Mouse (Mus musculus) retina, postnatal 1 day (tissue): Measurements from ENCODE around the gene Elmsan1.

Source experiments
- DNase-seq: peaks from one replicate; pipeline ENCODE4 v3.0.0-alpha.2; 2012

The Elmsan1 gene

DNA sequence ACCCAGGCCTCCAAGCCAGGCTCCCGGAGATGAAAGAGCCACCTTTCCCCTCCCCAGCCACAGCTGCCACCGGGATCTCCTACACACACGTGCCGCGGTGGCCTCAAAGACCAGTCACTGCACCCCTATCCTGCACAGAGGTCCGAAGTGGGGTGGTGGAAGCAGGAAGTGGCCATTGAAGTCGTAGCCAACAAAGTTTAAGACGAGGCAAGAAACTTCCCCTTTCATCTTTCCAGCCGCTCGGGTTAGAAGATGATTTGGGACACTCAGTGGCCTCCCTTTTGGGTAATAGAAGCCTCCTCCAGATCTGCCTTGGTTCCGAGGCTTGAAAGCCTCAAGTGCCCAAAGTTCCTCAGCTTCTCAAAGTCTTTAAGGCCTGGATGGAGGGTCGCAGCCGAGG lies 26.4 kb downstream of the Elmsan1 start:
- DNase-seq, result no peak

DNA sequence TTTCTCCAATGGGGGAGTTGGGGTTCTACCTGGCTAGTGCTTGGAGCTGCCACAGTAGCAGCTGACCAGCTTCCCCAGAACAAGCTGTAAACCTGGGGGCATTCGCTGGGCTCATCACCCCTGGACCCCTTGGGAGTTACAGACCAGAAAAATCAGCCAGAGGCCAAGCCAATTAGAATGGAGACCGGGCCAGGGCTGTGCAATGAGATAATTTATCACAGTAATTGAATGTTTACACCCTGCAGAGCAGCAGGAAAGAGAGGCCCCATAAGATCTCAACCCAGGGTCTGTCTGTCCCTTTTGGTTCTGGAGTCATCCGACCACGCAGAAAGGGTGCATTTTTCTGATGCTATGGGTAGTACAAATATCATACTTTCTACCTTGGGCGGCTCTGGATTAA lies 26.9 kb downstream of the Elmsan1 start:
- DNase-seq, result no peak

DNA sequence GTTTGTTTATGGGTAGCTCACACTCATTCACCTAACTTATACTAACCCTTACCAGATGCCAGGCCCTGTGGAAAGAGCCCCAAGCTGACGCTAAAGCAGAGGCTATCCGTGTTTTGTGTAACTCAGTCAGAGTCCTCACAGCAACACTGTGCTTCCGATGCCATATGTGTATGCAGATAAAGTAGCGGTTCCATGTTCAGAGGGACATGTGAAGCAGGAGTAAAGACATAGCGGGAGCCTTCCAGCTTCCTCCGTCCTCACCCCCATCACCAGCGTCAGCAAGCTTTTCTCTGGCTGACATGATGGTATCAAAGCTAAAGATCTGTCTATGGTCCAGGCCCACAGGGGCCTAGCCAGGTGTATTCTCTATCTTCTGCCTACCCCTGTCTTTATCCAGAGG lies 27.5 kb downstream of the Elmsan1 start:
- DNase-seq, result no peak

DNA sequence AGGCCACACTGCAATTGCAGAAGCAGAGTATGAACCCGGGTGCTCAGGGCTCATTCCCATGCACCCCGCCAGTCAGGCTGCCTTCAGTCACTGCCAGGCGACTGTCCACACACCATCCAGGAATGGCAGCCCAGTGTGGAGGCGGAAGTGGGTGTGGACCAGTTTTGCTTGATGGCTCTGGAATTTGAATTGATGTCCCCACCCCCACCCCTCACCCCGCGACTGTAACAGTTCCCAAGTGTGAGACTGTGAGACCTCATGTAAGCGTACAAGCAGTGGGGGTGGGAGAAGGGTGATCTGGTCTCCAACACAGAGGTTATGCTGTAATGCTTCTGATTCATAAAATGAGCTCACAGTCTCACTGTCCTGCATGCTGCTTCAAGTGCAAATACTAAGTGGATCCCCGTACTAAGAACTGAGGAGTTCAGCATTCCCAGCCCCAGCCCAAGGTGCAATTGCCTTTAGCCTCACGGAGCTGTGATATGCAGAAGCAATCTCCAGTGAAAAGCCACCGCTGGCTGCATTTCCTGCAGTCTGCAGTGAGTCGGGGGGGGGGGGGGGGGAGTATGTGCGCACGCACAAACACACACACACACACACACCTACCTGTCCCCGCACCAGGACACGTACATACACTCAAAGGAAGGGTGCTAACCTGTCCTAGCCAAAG lies 28.4 kb downstream of the Elmsan1 start:
- DNase-seq, result no peak

DNA sequence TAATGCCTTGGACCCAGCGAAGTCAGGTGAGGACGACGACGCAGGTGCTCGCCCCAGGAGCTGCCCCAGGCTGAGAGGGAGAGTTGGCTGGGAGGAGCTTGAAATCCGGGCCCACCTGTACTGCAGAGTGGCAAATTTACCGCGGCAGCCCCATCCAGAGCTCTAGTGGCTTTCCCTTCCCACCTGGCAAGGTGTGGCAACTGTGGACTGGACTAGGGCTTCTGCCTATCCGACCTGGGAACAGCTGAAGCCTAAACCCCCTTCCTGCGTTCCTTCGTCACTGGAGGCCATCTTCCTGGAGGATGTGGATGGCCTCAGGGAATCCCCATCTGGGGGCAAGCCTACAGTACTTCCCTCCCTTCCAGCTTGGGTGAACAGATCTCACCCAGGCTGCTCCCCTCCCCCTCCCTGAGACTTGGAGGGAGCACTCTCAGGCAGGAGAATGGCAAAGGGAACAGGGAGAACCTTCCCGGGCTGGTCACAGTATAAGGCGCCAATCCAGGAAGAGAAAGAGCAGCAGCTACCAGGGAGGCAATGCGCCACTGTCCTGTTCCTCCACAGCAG lies 29.7 kb downstream of the Elmsan1 start:
- DNase-seq, result no peak

DNA sequence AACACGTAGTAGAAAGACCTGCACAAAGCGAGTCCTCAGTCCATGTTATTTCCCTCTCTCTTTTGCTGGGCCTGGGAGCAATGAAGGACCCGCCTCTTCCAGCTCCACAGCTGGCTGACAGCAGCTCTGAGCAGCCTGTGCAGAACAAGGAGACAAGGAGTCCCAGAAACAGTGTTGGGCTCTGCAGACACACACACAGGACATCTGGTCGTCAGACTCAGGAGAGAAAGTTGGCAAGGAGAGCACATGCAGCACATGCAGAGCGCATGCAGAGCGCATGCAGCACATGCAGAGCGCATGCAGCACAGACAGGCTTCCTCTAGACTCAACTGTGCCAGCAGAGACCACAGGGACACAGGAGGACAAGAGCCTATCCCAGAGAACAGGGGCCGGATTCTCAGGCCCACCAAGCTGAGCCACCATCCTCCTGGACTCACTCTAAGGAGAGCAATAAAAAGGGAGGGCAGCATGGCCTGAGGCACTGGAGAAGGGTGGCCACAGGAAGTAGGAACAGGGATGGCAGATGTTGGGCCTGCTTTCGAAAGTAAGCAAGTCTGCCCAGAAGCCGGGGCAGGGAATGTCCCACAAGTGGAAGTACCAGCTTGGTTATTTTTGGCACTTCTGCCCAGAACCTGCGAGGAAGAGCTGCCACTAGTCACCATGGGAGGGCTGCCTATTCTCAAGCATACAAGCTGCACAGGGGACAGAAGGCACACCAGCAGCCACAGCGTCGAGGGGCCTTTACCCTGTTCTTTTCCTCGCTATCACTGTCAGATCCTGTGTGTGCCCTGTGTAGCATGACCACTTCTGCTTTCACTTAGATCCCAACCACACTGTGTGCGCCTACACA lies 30.7 kb downstream of the Elmsan1 start:
- DNase-seq, result no peak

DNA sequence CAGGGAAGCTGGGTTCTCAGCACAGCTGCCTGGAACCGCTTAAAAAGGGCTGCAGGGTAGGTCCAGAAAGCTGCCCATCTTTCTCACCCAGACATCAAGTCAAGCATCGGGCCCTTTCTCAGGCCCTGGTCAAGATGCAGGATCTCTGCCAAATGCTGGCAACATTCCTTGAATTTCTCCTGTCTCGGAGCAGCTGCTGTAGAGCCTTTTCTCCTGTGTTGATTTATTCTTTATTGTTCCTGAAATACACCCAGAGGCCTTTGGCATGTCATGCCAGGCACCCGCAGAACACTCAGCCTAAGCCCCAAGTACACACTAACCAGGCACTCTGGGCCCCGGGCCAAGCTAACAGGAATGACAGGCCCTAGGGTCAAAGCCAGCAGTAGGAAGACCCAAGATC lies 31.7 kb downstream of the Elmsan1 start:
- no peak for DNase-seq

DNA sequence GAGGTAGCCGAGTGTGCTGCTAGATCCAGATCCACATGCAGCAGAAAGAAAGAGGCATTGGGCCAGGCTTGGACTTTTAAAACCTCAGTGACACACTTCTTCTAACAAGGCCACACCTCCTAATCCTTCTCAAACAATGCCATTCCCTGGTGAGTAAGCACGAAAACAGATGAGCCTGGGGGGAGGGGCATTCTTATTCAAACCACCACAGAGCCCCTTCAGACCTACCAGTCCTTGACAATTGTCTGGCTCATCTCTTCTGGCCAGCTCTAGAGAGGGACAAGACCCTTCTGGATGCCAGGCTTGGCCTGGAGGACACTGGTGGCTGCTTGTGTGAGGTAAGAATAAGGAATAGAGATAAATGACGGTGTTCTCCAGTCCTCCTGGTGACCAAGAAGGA lies 32.1 kb downstream of the Elmsan1 start:
- DNase-seq, result peak; percentile 42

DNA sequence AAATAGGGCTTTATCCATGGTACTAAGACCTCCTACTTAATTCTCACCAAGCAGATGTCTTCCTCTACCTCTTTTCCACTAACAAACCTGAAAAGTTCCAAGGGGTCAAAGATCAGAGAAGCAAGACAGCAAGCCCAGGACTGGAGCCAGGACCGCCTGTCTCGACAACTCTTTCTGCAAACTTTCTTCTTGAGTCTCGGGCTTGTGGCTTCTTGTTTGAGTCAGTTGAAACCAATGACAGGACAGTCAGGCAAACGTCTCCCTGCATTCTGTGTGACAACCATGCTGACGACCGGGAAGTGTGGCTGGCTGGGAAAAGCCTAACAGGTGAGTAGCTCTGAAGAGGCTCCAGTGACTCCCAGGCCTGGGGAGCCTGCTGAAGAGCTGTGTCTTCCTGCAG lies 33.1 kb downstream of the Elmsan1 start:
- no peak for DNase-seq

DNA sequence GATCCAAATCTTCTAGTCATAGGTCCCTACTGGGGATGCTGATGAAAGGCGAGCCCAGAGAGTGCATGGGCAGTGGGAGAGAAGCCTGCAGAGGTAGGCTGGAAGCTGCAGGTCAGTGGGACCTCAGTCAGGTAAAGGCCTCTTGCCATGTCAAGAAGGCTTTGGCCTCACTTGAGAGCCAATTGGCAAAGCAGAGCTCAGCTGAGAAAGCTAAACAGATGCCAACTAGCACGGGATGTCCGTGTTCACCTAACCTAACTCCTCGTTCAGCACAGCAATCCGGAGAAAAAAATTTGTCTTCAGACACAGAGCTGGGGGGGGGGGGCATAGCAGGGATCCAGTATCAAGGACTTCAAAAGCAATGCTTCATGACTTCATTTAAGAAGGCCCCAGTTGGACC lies 33.7 kb downstream of the Elmsan1 start:
- no peak for DNase-seq

DNA sequence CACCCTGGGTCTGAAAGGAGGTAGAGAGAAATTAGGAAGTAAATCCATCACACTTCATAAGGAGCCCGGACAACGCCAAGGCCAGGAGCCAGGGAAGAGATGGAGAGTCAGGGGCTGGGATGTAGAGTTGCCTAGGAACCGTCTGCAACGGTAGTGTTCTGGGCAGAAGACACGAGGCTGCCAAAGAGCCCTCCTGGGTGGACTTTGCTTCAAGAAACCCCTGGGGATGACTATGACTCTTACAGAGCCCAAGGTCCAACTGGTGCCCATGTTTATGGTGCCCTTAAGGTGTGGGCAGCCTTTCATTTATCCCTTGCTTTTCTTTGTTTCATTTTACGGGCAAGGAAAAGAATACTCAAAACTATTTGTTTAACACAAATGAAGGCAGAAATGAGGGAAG lies 36.7 kb downstream of the Elmsan1 start:
- no peak for DNase-seq

DNA sequence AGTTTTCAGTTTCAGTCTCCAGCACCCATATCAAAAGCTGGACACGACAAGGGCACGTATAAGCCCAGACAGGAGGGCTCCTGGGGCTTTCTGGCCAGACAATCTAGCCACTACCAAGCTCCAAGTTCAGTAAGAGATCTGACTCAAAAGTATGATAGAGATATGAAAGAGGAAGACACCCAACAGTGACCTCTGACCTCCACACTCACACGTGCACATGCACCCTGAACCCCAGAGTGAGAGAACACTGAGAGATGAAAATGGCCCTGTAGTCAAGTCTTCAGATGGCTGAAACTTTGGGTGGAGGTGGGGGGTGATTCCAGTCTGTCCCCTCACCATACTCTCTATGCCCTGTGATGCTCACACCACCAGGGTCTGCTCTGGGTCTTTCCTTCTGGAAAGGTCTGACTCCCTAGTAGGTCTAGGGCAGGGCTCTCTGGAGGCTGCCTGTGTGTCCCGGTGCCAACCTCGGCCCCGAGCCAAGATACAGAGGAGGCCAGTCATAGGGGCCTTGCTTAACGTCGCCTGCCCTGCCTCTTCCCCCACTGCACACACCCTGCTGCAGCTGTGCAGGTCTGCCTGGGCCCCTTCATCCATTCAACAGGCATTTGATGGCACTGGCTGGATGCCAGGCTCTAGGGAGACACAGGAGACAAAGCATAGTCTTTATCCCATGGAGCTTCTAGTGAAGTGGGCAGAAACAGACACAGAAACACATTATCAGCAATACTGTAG lies 37.8 kb downstream of the Elmsan1 start:
- peak; percentile 92 for DNase-seq

DNA sequence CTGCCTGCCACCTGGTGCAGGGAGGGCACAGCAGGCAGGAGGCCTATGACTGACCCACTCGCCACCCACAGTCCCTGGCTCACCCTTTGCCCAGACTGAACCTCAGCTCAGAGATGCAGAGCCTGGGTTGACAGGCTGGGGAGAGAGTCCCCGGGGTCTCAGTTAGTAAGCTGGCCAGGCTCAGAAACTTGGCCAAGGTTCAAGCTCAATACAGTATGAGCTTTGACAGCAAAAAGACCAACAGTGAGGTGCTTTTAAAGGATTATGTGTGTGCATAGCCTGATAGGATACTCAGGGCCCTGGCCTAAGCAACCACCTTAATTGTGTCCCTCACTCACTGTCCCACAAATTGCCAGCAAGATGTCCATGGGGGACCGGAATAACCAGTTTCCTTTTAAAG lies 38.6 kb downstream of the Elmsan1 start:
- DNase-seq, result peak; percentile 36

DNA sequence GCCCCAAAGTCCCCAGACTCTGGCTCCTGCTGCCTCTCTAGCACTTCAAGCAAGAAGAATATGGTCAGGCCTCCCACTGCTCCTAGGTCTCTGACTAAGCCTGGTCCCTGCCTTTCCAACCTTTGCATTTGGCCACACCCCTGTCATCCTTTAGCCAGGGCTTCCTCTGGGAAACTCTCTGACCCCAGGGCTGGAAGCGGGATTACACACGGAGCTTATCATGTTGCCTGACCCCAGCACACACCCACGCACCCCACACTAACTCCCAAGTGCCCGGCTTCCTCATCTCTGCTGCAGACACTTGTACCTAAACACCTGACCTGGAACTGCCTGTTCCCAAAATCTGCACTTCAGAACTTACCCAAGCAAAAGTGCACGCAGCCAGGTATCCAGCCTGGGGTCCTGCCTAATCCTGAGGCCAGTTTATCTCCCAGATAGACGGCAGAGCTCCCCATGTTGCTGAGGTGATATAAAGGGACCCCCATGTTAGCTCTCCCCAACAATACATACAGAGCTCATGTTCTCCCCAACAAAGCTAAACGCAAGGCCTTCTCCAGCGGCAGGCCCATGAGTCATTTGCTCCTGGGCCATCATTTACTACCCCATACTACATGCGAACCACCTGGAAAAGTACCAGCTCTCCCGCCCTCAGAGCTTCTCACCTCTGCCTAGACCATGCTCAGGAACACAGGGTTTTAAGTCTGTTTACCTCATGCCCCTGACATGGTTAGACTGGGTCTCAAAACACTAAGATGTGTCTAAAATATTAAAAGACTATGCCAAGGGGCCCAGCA lies 39.8 kb downstream of the Elmsan1 start:
- no peak for DNase-seq

DNA sequence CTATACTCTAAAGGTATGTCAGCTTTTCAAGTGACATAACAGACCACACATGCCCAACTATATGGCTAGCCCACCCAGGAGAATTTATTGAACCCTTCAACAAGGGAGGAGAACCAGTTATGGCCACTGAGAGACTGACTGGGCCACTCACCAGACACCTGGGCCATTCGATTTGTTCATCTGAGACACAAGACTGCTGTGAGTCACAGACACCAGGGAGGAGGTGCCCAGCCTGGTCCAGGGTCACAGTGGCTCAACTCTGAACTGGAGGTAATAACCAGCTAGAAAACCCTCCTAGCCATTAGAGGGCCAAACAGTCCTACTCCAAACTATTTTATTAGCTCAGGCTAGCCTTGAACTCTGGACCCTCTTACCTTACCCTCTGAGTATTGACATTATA lies 40.6 kb downstream of the Elmsan1 start:
- no peak for DNase-seq

DNA sequence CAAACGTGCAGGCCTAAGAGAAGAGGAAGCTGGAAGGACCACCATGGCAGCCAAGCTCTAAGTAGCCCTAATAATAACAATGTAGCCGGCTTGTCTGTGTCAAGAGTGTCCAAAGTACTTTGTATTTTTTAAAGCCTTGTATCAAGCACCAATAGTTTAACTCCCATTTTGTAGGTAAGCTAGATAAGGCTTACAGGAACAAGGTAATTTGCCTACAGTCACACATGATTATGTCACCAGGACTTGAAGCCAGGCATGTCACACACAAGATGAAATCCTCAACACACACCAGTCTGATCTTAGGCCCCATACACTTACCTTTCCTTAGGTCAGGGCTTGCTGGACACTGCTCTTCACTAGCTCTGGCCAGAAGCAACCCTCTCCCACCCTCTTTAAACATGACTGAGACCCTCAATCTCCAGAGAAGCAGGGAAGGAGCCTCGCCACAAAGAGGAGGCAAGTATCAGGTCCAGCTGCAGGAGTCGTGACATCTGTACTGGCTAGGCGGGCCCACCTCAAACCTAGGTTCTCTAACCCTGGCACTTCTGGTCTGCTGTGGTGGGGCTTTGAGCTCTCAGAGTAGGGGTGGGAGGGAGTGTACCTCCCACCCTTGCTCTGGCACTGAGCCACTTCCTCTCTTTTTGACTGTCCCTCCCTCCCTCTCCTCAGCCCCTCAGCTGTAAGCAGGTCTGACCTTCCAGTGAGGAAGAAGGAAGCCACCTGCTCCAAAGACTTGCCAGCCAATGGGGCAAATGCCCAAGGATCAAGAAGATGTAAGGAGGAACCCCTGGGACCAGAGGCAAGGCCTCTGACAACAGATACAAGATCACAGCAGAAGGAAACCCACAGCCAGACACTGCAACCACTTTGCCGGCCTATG lies 41.6 kb downstream of the Elmsan1 start:
- peak; percentile 61 for DNase-seq

DNA sequence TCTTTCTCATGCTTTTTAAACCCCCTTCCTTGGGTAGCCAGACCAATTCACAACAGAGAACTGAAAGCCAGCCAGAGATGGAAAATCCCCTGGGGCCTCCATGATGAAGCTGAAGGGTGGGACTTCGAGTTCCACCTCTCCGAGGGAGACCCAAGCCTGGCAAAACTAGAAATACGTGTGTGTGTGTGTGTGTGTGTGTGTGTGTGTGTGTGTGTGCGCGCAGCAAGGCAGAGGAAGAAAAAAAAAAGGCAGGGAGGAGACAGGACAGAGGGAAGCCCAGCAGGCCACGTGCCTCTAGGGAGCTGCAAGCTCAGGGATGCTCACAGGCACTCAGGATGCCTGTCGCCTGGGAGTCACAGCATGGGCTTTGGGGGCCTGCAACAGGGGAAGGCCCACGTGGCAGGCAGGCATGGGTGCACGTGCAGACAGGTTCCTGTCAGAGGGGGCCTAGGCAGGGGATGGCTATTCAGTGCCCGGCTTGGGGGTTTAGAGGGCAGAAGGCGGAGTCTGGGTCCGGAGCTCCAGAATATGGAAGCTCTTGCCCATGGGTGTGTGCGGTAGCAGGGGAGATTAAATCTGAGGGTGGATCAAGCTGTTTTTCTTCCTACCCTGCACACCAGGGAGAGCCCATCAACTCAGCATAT lies 42.4 kb downstream of the Elmsan1 start:
- peak; percentile 79 for DNase-seq

DNA sequence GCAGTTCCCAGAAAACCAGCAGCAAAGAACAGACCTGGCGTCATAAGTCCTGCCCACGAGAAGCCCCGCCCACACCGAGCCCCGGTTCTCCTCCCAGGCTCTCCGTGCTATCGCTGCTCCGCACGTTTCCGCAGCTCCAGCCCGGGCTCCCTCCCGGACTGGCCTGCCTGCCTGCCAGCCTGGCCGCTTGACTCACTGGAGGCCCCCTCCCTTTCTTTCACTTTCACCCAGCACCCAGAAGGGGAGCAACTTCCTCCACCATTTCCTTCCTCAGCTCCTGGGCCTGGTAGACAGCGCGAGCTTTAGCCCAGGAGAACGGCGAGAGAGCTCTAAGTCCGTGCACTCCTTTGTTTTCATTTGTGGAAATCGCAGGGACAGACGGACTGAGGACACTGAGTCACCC lies 43.0 kb downstream of the Elmsan1 start:
- DNase-seq, result peak; percentile 80

DNA sequence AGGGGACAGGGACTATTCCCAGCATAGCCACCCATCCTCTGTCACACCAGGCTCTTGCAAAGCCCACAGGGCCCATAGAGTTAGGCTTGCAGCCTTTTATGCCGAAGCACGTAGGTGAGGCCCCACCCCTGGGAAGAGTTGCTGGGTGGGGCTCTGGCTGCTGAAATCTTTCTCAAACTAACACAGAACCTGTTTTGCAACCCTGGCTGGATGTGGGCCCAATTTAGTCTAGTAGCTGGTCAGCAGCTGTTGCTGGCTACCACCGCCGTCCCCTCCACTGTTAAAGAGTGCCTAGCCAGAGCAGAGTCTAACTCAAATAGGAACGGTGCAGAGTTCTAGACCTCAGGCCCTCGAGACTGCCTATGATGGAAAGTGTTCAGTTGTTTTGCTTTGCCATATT lies 43.8 kb downstream of the Elmsan1 start:
- DNase-seq, result no peak

DNA sequence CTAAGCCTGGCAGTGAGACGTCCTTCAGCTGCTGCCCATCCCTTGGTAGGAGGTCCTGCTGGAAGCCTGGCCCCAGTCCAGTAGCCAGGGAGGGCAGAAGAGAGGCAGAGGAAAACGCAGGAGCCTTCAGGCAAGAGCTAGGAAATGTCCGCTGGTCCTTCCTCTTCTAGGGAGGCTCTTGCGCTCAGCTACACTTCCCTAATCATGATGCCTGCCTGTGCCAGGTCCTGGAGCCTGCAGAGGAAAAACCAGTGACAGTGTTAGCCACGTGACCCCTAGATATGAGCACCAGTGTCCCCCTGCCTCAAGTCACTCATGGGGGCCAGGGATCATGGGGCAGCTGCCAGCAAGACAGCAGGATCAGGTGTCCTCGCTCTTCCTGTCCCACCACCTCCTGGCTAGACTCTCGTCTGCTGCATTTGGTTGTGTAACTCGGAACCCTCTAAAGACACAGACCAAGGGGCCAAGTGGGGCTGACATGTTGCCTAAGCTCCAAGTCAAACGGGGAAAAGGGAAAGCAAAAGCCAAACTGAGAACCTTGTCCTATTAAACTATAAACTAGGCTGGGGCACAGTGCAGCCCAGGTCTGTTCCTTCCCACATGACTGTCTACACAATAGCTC lies 44.4 kb downstream of the Elmsan1 start:
- no peak for DNase-seq
